Mouse (Mus musculus) spleen, adult 18-20 months (tissue): Measurements from ENCODE around the gene Bex3.
A peak's percentile ranks its signal among the peaks of the same experiment; 100 is the strongest.

ENCODE experiments used
- DNase-seq, 2 experiments: peaks; one replicate each; pipeline ENCODE4 v3.0.0; 2022; ENCODE audit warnings: mixed read lengths in 2 of 2

The Bex3 gene

DNA sequence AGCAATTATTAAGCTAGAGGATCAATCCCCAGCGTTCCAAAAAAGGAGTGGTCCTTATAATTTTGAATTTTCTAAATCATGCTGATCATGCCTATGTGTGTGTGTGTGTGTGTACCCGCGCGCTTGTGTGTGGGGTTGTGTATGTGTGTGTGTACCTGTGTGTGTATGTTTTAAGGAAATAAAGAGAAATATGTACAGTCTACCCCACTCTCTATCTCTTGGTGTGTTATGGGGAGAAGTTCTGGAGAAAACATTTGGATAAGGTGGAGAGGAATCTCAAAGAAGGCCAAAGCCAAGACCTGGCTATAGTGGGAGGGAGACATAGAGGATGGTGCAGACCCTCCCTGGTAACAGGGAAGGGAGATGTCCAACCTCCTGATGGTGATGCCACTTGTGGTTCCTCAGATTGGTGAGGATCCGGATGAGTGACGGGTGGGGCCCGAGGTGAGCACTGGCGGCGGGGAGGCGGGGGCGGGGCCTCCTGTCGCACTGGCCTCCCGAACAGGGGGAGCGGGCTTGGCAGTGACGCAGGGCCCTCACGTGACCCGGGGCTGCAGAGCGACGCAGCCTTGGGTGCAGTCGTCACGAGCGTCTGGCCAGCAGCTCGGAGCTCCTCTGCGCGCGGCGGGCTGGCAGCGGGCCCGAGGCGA, at the start of gene Bex3:
Bex3 (plus strand) TSS at position 511 of the 650 bp plus-strand sequence.
- peak; percentile 16 to 28 for DNase-seq

DNA sequence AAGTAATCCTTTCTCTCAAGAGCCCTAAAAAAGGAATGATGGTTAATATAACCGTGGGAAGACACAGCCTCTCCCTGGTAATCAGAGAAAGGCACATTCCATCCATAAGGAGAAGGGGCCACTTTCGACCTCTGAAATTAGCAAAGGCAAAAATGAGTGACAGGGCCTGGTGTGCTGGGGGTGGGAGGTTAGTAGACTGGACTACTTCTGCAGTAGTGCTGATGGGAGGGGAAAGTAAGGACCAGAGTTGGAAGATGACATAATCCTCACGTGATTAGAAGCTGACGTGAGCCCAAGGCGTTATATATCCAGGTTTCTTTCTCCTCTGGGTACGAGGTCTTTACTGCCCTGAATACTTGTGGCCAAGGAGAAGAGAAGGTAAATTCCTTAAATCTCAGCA, 46.3 kb upstream of the Bex3 start:
- DNase-seq, result no peak

DNA sequence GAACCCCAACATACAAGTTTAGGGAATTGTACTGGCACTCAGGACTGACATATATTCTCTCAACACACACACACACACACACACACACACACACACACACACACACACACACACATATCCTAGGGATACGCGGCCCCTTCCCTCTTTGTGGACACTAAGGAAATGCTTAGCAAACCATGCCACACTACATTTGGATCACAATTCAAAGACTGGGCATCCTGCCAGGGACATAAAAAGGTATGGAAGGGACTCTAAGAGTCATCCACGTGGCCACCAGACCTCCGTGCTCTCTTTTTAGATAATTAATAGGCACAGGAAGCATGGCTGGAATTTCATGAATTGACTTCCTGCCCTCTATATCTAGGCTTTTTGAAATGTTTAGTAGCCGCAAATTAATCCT, 42.3 kb upstream of the Bex3 start:
- no peak for DNase-seq

DNA sequence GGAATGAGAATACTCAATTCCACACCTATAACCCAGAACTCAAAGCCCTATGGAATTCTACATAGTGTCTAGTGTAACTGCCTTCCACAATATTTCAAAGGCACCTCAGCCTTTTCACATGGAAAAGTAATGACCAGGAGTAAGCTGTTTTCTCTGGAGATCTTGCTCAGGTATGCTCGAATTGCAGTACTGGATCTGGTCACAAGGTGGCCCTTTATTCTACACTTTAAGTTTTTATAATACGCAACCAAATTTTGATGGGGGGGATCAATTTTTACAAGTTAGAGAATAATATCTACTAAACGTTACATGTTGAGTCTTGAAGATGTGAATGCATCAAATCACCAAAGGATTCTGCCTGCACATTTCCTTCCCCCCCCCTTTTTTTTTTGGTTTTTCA, 31.9 kb upstream of the Bex3 start:
- peak in 1 of 2 experiments; percentile 38 for DNase-seq

DNA sequence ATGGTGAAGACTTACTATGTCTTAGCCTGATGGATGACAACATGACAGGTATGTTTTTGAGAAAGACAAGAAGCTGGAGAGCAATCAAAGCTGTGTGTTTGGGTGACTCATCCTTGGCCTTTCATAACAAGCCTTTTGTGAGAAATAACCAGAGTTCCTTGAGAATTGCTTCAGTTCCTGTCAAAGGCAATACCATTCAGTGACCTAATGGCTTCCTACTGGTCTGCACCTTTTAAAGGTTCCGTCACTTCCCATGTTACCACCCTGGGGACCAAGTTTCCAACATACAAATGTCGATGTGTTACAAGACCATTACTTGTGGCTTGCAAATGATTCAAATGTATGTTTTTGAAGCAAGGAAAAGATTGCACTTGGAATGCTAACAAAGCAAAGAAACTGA, 26.9 kb upstream of the Bex3 start:
- no peak for DNase-seq

DNA sequence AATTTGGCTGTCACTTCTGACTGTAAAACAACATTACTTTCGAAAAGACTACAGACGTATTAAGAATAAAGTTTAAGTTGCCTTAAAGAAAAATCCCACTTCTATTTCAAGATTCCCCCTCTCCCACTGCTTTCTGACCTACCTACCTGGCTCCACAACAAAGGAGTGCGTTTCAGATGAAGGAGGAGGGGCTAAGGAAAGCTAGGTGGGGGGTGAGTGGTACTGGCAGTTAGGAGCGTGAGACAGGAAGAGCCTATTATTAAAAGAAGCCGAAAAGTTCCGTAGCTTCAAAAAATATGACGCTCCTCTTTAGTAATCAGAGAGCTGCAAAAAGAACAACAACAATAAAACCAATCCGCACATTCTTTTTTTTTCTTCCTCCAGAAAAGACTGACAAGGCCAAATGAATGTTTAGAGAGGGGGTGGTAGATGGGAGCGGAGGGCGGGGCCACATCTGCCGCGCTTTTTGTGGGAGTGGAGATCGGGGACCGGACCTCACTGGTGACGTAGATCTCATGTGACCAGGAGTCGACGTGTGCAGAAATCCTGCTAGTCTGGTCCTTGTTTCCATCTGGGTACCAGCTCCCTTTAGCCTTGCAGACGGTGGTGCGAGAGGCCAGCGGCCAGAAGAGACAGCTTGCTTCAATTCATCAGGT, 25.4 kb upstream of the Bex3 start, which contains the start of gene Tceal9:
Tceal9 (plus strand) TSS at position 506 of the 656 bp plus-strand sequence.
- peak; percentile 46 to 51 for DNase-seq

DNA sequence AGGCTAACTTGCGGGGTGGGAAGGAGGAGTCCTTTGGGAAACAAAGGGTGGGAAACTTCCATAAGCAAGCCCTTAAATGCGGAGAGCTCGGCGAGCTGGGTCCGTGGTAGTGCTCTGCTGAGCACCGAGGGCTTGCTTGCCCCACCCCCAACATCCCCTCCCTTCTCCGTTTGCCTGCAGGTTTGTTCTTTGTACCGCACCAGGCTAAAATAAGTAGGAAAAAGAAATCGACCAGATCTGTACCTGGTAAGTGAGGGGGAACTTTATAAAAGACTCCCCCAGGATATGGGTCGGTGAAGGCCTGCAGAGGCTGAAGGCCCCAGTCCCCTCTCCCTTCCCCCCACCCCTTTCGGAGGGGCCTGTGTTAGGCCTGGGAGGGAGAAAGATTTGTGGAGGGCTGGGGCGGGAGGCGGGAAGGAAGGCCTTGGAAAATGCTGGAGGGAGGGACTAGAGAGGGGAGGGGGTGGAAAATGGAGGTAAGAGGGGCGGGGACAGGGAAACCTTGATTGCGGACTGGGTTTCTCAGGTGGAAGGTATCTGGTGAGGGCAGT, 24.5 kb upstream of the Bex3 start:
- DNase-seq, result peak in 1 of 2 experiments; percentile 1

DNA sequence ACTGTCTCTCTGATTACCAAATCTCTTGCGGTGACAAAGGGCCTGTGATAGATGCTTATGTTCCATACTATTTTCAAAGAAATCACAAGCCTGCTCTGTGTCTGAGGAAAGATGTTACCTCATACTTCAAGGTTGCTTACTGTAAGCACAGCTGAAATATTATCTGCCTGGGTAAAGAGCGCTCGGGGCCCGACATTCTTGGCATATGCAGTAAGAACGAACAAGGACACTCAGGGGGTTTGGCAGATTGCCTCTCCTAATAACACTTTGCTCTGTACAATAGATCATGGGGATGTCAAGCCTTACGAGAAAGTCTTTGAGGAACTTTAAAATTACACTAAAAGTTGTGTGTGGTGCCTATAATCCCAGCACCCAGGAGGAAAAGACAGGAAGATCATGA, 21.2 kb upstream of the Bex3 start:
- DNase-seq, result no peak

DNA sequence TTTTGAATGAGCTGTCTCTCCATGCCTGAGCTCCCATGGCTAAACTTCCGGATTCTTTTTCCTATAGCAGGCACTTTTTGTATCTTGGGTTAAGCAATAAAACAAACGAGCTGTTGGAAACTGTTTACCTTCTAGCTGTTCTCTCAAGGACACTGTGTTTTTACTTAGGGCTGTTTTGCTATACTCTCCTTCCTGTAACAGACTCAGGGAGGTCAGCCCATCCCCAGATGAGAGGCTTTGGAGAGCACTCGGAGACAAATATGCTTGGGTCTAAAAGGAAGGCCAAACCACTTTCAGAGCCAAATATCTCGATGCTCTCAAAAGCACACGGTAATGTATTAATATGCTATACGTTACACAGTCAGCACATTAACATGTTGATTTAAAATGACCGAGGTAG, 20.4 kb upstream of the Bex3 start:
- DNase-seq, result no peak

DNA sequence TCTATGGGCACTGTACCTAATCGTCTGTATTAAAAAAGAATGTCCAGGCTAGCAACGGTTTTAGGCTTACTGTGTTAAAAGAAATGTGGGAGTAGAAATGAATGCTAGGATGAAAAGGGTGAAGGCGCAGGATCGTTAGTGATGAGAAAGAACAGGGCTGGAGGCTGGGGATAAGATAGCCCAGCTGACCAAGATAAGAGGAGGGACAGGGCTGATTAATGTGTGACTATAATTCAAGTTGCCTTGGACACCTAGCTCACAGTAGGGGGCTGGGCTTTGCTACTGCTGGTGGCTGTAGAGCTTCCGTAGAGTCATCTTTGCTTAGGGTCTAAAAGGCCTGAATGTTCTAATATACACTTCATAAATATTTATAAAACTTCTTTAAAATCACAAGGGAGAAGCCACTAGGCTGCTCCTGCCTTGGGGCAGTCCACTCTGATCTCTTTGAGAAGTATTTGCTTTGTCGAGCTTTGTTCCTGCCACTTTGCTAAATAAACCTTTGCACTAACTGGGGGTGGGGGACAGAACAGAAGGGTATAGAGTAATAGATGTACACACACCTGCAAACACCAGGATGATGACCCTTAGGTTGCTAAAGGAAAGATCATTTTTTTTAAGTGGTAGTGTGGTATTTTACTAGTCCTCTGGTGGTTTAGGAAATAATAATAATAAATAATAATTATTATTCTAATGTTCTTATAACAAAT, 17.9 kb upstream of the Bex3 start:
- no peak for DNase-seq

DNA sequence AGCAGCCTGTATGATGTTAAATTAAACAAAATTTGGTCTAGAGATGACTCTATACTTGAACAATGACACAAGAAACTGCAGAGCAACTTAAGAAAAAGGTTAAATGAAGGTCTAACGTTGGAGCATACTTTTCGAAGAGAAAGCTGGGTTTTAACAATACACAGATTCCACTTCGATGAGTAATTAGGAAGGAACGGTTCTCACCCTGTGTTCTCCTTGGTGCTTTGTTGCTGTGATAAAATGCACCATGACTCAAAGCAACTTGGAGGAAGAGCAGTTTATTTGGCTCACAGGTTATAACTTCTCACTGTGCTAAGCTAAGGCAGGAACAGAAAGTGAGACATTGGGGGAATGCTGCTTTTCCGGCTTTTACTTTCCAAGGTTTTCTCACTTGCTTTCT, 2.3 kb upstream of the Bex3 start:
- no peak for DNase-seq

DNA sequence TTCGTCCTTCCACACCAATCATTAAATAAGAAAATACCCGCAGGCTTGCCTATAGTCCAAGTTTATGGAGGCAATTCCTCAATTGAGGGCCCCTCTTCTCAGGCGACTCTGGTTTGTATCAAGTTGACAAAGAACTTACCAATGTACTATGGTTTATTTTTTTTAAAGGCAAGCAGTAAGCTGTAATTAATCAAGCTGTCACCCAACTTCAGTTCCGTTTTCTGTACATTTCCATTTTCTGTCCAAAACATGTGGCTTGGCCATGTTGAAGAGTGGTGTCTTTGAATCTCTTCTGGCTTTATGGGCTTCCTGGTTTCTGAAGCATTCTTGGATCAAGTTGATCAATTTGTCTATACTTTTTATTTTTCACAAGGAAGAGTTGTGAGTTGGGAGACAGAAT, 1.9 kb upstream of the Bex3 start:
- no peak for DNase-seq

DNA sequence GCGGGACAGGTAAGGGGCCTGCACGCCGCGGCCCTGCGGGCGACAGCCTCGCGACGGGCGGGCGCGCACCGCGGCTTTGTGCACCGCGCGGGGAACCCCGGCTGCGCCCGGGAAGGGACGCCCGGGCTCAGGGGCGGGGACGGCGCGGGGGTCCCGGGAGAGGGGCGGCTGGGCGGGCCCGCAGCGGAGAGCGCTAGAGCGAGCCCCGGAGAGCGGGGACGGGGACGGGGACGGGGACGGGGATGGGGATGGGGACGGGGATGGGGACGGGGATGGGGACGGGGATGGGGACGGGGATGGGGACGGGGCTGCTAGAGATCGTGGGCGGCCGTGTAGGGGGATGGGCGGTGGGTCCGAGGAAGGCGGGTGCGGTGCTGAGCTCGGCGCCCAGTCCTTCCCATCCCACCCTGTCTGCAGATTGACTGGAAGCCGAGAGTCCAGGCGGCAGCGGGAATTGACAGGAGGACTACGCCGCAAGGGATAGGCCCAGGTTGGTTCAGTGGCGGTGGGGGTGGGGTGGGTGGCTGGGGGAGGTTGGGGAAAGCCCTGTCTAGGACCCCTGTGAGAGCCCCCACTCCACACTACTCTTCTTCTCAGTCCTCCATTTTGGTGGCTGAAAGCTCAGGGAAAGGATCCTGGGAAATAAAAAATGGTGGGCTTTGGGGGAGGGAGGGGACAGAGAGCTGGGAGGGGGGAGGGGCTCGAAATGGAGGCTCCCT, 499 bp downstream of the Bex3 start:
- peak in 1 of 2 experiments; percentile 5 for DNase-seq

DNA sequence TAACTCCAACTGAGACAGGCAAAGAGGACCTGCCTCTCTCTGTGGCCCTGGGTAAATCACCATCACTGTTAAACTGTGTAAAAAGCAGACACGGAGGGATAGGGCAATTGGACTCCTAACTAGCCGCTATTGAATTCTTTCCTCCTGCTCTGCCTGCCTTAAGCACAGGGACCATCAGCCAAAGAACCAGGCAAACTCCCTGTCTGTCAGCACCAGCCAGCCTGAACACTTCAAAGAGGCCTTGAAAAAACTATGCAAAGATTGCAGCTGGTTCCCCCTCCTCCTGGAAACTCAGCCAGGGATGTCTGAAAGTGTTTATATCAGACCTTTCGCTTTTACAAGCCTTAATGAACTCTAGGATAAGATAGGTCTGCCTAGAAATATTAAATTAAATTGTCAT, 4.5 kb downstream of the Bex3 start:
- no peak for DNase-seq

DNA sequence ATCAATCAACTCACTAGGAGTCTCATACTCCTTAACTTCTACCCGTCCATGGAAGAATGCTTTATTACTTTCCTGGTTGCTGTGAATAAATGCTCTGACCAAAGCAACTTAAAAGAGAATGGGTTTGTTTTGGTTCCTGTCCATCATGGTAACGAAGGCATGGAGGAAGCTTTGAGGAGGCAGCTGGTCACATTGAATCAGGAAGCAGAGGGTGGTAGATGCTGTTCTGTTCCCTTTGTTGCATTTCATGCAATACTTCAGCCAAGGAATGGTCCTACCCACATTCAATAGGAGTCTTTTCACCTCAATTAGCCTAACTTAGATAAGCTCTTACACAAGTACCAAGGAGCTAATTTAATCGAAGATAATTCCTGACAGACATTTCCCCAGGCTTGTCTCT, 5.3 kb downstream of the Bex3 start:
- DNase-seq, result no peak

DNA sequence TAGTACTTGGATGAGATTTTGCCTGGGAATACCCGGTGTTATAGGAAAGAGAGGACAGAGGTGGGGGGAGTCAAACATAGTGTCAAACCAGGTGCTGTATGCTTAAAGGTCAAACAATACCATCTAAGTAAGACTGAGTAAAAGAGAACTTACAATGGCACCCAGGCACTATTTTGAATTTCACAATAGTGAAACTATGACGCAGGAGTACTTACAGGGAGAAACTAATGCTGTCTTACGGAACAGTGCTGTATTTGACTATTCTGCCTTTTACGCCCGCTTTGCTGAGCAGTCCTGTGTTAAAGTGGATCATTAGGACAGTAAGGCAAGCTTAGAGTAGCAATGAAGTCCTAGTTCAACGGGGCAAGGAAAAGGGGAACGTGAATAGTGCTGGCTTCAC, 7.5 kb downstream of the Bex3 start:
- DNase-seq, result no peak

DNA sequence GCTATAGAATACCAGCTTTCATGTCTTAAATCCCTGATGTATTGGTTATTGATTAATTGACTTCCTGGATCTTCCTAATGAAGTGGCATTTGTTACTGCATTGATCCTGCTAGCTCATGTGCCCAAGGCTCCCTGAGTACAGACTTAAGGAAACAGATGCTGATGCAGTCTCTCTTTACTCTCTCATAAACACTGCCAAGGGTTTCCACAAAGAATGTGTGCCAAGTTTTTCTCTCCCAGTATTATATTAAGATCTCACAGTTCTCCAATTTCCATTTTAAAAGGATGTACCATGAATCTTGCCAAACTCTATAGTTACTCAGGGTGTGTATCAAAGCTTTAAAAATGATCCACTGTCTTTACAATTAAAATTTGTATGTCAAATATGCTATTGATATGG, 8.3 kb downstream of the Bex3 start:
- DNase-seq, result no peak

DNA sequence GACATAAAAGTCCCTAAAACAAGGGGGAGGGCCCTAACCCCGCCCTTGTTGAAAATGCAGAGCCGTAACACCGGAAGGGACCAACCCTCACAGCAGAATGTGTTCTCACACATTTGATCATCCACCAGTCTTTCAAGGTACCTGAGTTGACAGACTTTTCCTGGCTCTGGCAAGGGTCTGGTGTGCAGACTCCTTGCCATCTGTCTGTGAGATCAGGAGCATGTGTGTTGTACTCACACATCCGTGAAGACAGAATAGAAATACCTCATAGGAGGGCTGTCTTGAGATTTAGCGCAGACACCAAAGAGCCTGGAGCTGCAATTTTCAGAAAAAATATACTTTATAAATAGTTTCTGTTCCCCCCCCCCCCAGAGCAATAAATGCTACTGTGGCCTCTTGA, 9.4 kb downstream of the Bex3 start:
- no peak for DNase-seq

DNA sequence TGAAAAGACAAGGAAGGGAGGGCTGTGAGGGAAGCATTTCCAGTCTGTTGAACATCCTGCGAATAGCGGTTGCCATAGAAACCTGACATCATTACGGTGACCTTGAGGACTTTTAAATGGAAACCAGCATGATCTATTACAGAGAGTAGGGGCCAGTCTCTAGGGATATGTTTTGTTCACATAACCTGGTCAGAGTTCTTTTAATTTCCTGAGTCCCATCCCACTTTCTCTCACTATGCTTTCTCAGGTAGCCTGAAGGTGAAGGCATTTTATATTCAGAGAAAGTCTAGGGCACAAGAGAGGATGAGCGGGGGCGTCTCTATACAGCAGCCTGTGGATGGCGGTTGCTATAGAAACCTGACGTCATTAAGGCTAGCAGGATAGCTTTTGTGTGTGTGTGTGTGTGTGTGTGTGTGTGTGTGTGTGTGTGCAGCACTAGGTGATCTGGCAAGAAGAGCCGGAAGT, 20.8 kb downstream of the Bex3 start:
- no peak for DNase-seq

DNA sequence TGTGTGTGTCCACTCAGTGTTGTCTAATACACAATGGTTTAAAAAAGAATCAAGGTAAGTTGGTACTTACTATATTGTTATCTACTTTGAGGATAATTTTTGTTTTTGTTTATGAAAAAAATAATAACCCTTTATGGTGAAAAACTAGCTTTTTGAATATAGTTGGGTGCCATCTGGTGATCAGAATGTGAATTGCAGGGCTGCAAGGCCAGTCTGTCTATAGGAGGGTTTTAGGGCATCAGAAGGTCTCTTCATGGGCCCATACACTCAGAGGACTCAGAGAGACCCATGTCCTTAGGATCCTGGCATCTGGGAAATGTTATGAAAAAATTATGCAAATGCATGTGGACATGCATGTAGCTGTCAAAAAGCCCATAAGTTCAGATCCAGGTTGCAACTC, 34.2 kb downstream of the Bex3 start:
- peak in 1 of 2 experiments; percentile 23 for DNase-seq

DNA sequence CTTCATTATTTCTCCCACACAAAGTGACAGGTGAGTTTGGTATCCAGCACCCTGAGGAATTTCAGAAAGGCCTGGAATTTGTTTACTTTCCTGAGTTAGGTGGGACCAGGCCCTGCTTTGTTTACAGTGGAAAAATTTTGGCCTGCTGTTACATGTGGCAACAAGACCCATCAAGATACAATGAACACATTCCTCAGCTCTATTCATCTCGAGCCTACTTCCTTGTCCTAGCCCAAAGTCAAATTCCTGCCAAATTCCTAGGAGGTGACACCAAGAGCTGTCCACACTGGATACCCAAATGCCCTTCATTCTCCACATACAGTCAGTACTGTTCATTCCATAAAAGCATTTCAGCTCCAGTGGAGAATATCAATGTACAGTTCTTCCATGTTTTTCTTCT, 36.1 kb downstream of the Bex3 start:
- no peak for DNase-seq

DNA sequence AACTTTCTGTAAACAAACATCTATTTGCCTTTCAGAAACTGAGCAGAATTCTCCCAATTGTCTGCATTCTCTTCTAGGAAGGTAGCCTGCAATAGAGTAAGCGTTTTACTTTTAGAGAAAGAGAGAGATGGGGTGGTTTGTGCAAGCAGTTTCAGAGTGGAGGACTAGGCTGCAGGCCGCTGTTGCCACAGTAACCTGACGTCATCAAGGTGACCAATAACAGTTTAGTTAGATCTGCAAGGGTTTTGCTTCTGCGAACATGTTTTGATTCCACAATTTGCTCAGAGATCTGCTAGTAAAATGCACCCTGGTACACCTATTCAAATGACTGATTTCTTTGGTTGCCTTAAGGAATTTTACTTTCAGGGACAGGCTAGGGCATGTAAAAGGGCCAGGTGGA, 43.2 kb downstream of the Bex3 start:
- DNase-seq, result no peak
